Mouse (Mus musculus) lung, embryonic 14.5 days (tissue): ENCODE measurements around the gene Xpnpep3. TPM values are rescaled to one million over a fixed set of nuclear protein-coding genes. Genes with fewer than 3 reads are reported as not detected.
A peak's percentile ranks its signal among the peaks of the same experiment; 100 is the strongest.
"Not testable (repeated sequence)": the region's sequence is repeated elsewhere in the genome, so short reads cannot be mapped to it uniquely, and the experiment has no call there.

Source experiments
- ATAC-seq: fragments of 200-750 bp; cut with Nextera tagmentation; 2 replicates; pipeline ENCODE4 v1.8.0; 2017; ENCODE audit warnings: mild to moderate bottlenecking, moderate TSS enrichment, moderate library complexity; ENCODE audit not compliant: insufficient read depth
- DNase-seq: peaks from one replicate; pipeline ENCODE4 v3.0.0-alpha.2; 2015
- H3K27ac ChIP-seq: fragments of 300-500 bp; sonication (generic); 2 replicates; pipeline ENCODE4 v1.5.1; 2014; ENCODE audit warnings: low read depth, mild to moderate bottlenecking, moderate library complexity
- H3K27me3 ChIP-seq: fragments of 300-500 bp; sonication (generic); 2 replicates; pipeline ENCODE4 v1.6.1; 2014; ENCODE audit warnings: low read length, control low read depth; ENCODE audit not compliant: insufficient read depth
- H3K36me3 ChIP-seq: fragments of 300-500 bp; sonication (generic); 2 replicates; pipeline ENCODE4 v1.6.1; 2014; ENCODE audit warnings: control low read depth; ENCODE audit not compliant: insufficient read depth
- H3K4me1 ChIP-seq: fragments of 300-500 bp; sonication (generic); 2 replicates; pipeline ENCODE4 v1.6.1; 2014; ENCODE audit warnings: antibody characterized with exemption, control low read depth; ENCODE audit not compliant: insufficient read depth
- H3K4me2 ChIP-seq: fragments of 300-500 bp; sonication (generic); 2 replicates; pipeline ENCODE4 v1.6.1; 2014; ENCODE audit warnings: mild to moderate bottlenecking
- H3K4me3 ChIP-seq: fragments of 300-500 bp; sonication (generic); 2 replicates; pipeline ENCODE4 v1.5.1; 2014; ENCODE audit warnings: low read depth, low read length
- H3K9ac ChIP-seq: fragments of 300-500 bp; sonication (generic); 2 replicates; pipeline ENCODE4 v1.6.1; 2014
- H3K9me3 ChIP-seq: fragments of 300-500 bp; sonication (generic); 2 replicates; pipeline ENCODE4 v1.6.1; 2016; ENCODE audit warnings: low read depth, low read length, control low read depth
- CTCF ChIP-seq: IDR thresholded peaks from 2 replicates; pipeline ENCODE4 v1.5.1; 2016; ENCODE audit warnings: antibody characterized with exemption, low read depth
- WGBS: fragments of 180-500 bp; shearing (Covaris S2); extraction: QIAGEN DNeasy Blood & Tissue Kit; methylation state at CpG from one replicate; pipeline ENCODE4 v1.1.7; 2014; 5-methylcytosine and 5-hydroxymethylcytosine counted together
- polyA plus RNA-seq: library from polyadenylated mRNA; unstranded; fragments of >200 nt; fragmentation: Nextera tagmentation; extraction: Ambion mirVana; gene quantifications from 2 replicates; pipeline ENCODE4 v1.2.1, GENCODE M21; 2014

The Xpnpep3 gene
- polyA plus RNA-seq, 1 experiment from 2014 or later = 8.6 TPM

- peak overlapping the region; percentile 86 for H3K4me2 ChIP-seq
- 0 out of 2 replicates have a peak, but pooled peaks cover 6% of the 10 kb centered on the region for H3K4me1 ChIP-seq
- ATAC-seq = no peak
- peaks cover 11% of the 10 kb centered on the region; the same call in 1 of the 2 replicates for H3K36me3 ChIP-seq
- no peaks in the 10 kb centered on the region for H3K9me3 ChIP-seq
- TF ChIP-seq CTCF = no peak
- peak overlapping the region; percentile 95 for H3K9ac ChIP-seq
- no peaks in the 10 kb centered on the region for H3K27me3 ChIP-seq
- H3K4me3 ChIP-seq = peak overlapping the region; percentile 83
- H3K27ac ChIP-seq = no peak overlapping the region
- no peak for DNase-seq
Observed at GRCm38 (mm10) chr15:81398189-81398588, 1.7 kb upstream of the Xpnpep3 start.

GRCm38 (mm10) chr15:81399297-81399637 is 671 bp upstream of the Xpnpep3 start:
- Histone ChIP-seq H3K4me2 (peak overlapping the region; percentile 86), H3K9me3 (no peaks in the 10 kb centered on the region), H3K27me3 (no peaks in the 10 kb centered on the region), H3K4me3 (peak overlapping the region; percentile 83), H3K4me1 (0 out of 2 replicates have a peak, but pooled peaks cover 6% of the 10 kb centered on the region), H3K36me3 (peaks cover 4% of the 10 kb centered on the region; the same call in 1 of the 2 replicates), H3K27ac (peak overlapping the region; percentile 83), H3K9ac (peak overlapping the region; percentile 95)
- no peak for TF ChIP-seq CTCF
- DNase-seq (no peak), ATAC-seq (no peak; the same call in 1 of the 2 replicates)
- WGBS = 0% methylated on average over 21 of the region's 21 CpGs

GRCm38 (mm10) chr15:81405008-81405407 is 5.1 kb downstream of the Xpnpep3 start:
- Histone ChIP-seq H3K27me3 (no peaks in the 10 kb centered on the region), H3K36me3 (no peaks in the 10 kb centered on the region), H3K4me3 (no peak overlapping the region), H3K4me1 (0 out of 2 replicates have a peak, but pooled peaks cover 3% of the 10 kb centered on the region), H3K9me3 (no peaks in the 10 kb centered on the region), H3K27ac (no peak overlapping the region), H3K4me2 (no peak overlapping the region), H3K9ac (no peak overlapping the region)
- 88% methylated on average over 3 of the region's 3 CpGs for WGBS
- no peak for ATAC-seq
- DNase-seq = no peak
- TF ChIP-seq CTCF = no peak

- Histone ChIP-seq H3K9ac (no peak within 1 kb of the TSS), H3K4me1 (no peaks in the 10 kb centered on the region), H3K27ac (no peak within 1 kb of the TSS), H3K36me3 (no peaks in the 10 kb centered on the region), H3K27me3 (no peaks in the 10 kb centered on the region), H3K4me2 (no peak within 1 kb of the TSS), H3K9me3 (no peaks in the 10 kb centered on the region), H3K4me3 (no peak within 1 kb of the TSS)
- ATAC-seq = no peak
- DNase-seq = no peak
- WGBS = 93% methylated on average over 1 of the region's 1 CpGs
- no peak for TF ChIP-seq CTCF
Observed at GRCm38 (mm10) chr15:81408199-81408598, 8.3 kb downstream of the Xpnpep3 start, which contains the start of gene Dnajb7. Gene Dnajb7 (minus strand): TSS chr15:81408299.

- H3K4me3 ChIP-seq = peak overlapping the region; percentile 30
- DNase-seq (peak; percentile 82), ATAC-seq (peak; percentile 92)
- peak overlapping the region; percentile 40; the same call in 1 of the 2 replicates for H3K9ac ChIP-seq
- H3K4me1 ChIP-seq, H3K9me3 ChIP-seq, H3K27me3 ChIP-seq, H3K36me3 ChIP-seq: not testable (repeated sequence)
- H3K27ac ChIP-seq = 0 out of 2 replicates have a peak overlapping the region, but pooled peaks have one; percentile 18
- H3K4me2 ChIP-seq = peak overlapping the region; percentile 61
- WGBS = 2% methylated on average over 22 of the region's 22 CpGs
Observed at GRCm38 (mm10) chr15:81416763-81417310, 16.9 kb downstream of the Xpnpep3 start.

GRCm38 (mm10) chr15:81418065-81418464 is 18.1 kb downstream of the Xpnpep3 start:
- DNase-seq (no peak), ATAC-seq (no peak)
- Histone ChIP-seq H3K9me3 (no peaks in the 10 kb centered on the region), H3K27ac (no peak overlapping the region), H3K4me3 (no peak overlapping the region), H3K4me2 (no peak overlapping the region), H3K4me1 (0 out of 2 replicates have a peak, but pooled peaks cover 3% of the 10 kb centered on the region), H3K36me3 (no peaks in the 10 kb centered on the region), H3K27me3 (no peaks in the 10 kb centered on the region), H3K9ac (no peak overlapping the region)
- WGBS = 85% methylated on average over 4 of the region's 4 CpGs
- TF ChIP-seq CTCF = no peak

- Histone ChIP-seq H3K27ac (no peak overlapping the region), H3K4me1 (0 out of 2 replicates have a peak, but pooled peaks cover 3% of the 10 kb centered on the region), H3K9me3 (no peaks in the 10 kb centered on the region), H3K27me3 (no peaks in the 10 kb centered on the region), H3K4me2 (no peak overlapping the region), H3K36me3 (no peaks in the 10 kb centered on the region), H3K4me3 (no peak overlapping the region), H3K9ac (no peak overlapping the region)
- DNase-seq (peak; percentile 25), ATAC-seq (no peak)
- TF ChIP-seq CTCF = no peak
- 31% methylated on average over 1 of the region's 1 CpGs for WGBS
Observed at GRCm38 (mm10) chr15:81421454-81421853, 21.5 kb downstream of the Xpnpep3 start.
